Mouse (Mus musculus): ENCODE results near the gene Tmem177. TPM values are rescaled to one million over a fixed set of nuclear protein-coding genes. Genes with fewer than 3 reads are reported as not detected.

Gene Tmem177
- total RNA-seq, 2 experiments from 2014 or later: 1.5 to 2.9 TPM

GRCm38 (mm10) chr1:119891865-119892264 lies 21.1 kb downstream of the Tmem177 start:
- no peak for ATAC-seq (replicated peaks; ENCODE audit: low FRiP score, poor library complexity, severe bottlenecking)

GRCm38 (mm10) chr1:119891149-119891548 lies 21.9 kb downstream of the Tmem177 start:
- no peak for ATAC-seq (replicated peaks; ENCODE audit: low FRiP score, poor library complexity, severe bottlenecking)

- ATAC-seq (replicated peaks; ENCODE audit: low FRiP score, poor library complexity, severe bottlenecking): no peak
Measured at GRCm38 (mm10) chr1:119889347-119889746, 23.7 kb downstream of the Tmem177 start.

- ATAC-seq (replicated peaks; ENCODE audit: low FRiP score, poor library complexity, severe bottlenecking): no peak
Measured at GRCm38 (mm10) chr1:119886320-119886719, 26.7 kb downstream of the Tmem177 start.

GRCm38 (mm10) chr1:119884272-119884671 lies 28.7 kb downstream of the Tmem177 start:
- no peak for ATAC-seq (replicated peaks; ENCODE audit: low FRiP score, poor library complexity, severe bottlenecking)

DNA sequence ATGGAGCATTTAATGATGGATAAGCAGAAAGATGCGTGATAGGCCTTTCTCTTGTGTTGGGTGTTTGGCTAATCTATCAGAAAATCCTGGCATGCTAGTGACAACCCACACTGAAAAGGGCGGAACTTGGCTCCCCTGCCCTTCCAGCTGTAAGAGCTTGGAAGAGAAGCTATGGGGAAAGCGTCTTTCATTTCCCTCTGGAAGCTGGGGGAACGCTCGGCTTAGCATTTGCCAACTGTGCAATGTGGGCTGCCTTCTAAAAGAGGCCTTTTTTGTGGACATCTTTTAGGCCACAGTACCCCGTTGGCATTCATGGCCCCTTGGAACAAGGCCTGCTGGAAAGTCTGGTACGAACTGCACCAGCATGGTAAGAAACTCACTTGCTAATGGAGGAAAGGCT lies 34.1 kb downstream of the Tmem177 start:
- no peak for ATAC-seq (replicated peaks; ENCODE audit: low FRiP score, poor library complexity, severe bottlenecking)

GRCm38 (mm10) chr1:119877469-119877868 lies 35.5 kb downstream of the Tmem177 start:
- ATAC-seq (replicated peaks; ENCODE audit: low FRiP score, poor library complexity, severe bottlenecking): no peak

DNA sequence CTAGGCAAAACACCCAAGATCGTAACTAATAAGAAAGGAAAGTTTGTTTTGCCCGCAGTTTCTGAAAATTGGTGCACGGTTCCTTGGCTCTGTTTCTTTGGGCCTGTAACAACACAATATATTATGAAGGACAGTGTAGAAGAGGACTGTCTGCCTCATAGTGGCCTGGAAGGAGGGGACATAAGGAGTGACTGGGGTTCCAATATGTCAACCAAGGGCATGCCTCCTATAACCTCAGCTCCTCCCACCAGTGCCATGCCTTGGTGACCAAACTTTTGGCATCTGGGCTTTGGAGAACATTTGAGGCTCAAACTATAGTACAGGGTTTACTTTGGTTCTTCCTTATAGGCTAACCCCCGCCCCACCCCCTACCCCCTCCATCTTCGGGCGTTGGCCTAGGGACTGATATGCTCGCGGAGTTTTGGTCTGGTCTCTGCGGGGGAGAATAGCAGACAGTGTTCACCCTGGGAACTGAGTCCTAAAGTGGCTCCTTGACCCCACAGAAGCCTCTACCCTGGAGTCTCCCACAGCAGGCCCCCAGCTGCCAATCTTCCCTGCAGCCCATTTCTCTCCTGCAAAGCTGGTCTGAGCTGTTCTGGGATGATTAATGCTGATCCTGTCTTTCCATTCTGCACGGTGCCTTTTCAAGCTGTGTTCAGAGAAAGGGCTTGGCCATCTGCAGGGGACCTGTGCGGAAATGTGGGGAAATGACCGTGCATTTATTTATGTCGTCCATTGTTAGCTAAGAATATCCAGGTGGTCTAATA lies 44.4 kb downstream of the Tmem177 start:
- ATAC-seq (replicated peaks; ENCODE audit: low FRiP score, poor library complexity, severe bottlenecking): no peak

GRCm38 (mm10) chr1:119867300-119867699 lies 45.7 kb downstream of the Tmem177 start:
- no peak for ATAC-seq (replicated peaks; ENCODE audit: low FRiP score, poor library complexity, severe bottlenecking)

DNA sequence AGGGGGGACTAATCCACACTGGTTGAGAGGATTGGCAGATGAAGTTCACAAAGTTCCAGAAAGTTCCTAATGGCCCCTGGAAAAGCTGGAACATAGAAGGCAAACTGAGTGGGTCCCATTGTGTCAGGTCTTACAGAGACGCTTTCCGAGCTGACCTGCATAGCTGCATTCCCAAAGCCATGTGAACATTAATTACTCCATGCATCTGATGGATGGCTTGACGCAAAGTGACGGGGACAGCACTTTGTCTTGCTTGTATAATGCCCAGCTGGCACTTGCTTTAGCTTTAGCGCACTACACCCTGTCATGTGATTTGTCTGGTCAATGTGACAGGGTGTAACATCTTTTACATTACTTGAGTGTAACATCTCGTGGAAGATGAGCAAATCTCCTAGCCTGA lies 47.7 kb downstream of the Tmem177 start:
- no peak for ATAC-seq (replicated peaks; ENCODE audit: low FRiP score, poor library complexity, severe bottlenecking)

GRCm38 (mm10) chr1:119863507-119864296 lies 49.3 kb downstream of the Tmem177 start:
- no peak for ATAC-seq (replicated peaks; ENCODE audit: low FRiP score, poor library complexity, severe bottlenecking)

- no peak for ATAC-seq (replicated peaks; ENCODE audit: low FRiP score, poor library complexity, severe bottlenecking)
Measured at GRCm38 (mm10) chr1:119859566-119859965, 53.4 kb downstream of the Tmem177 start.

Other genes starting within 250 kb of the Tmem177 start
- 6.7 and 14.2 TPM in 2 replicates for gene Ptpn4, start 75.6 kb downstream of the Tmem177 start, total RNA-seq (2015; ENCODE audit: low replicate concordance)
- gene Ptpn4, start 75.6 kb downstream of the Tmem177 start, total RNA-seq (2017; ENCODE audit: low replicate concordance): 7.2 and 9.5 TPM in 2 replicates
- not detected in 2 replicates for gene Cfap221, start 84.0 kb upstream of the Tmem177 start, total RNA-seq (2015; ENCODE audit: low replicate concordance)
- gene Cfap221, start 84.0 kb upstream of the Tmem177 start, total RNA-seq (2017; ENCODE audit: low replicate concordance): not detected in 2 replicates
- not detected in 2 replicates for gene Sctr, start 93.7 kb upstream of the Tmem177 start, total RNA-seq (2015; ENCODE audit: low replicate concordance)
- gene Sctr, start 93.7 kb upstream of the Tmem177 start, total RNA-seq (2017; ENCODE audit: low replicate concordance): not detected in 2 replicates
- gene Tmem37, start 160.9 kb upstream of the Tmem177 start, total RNA-seq (2015; ENCODE audit: low replicate concordance): 1.5 TPM in 1 of 2 replicates, not detected in the other
- gene Tmem37, start 160.9 kb upstream of the Tmem177 start, total RNA-seq (2017; ENCODE audit: low replicate concordance): not detected in 2 replicates
- 59.9 and 82.1 TPM in 2 replicates for gene Dbi, start 207.9 kb upstream of the Tmem177 start, total RNA-seq (2015; ENCODE audit: low replicate concordance)
- 73.0 and 77.2 TPM in 2 replicates for gene Dbi, start 207.9 kb upstream of the Tmem177 start, total RNA-seq (2017; ENCODE audit: low replicate concordance)
- gene 3110009E18Rik, start 208.0 kb upstream of the Tmem177 start, total RNA-seq (2015; ENCODE audit: low replicate concordance): 6.5 and 8.2 TPM in 2 replicates
- gene 3110009E18Rik, start 208.0 kb upstream of the Tmem177 start, total RNA-seq (2017; ENCODE audit: low replicate concordance): not detected in 2 replicates

Measured in erythroblast, adult 5-6 weeks (primary cell).